Mouse (Mus musculus) heart, embryonic 15.5 days (tissue): ENCODE measurements around the gene Camsap2. TPM values are rescaled to one million over a fixed set of nuclear protein-coding genes. Genes with fewer than 3 reads are reported as not detected.

ENCODE experiments used
- ATAC-seq: fragments of 200-750 bp; cut with Nextera tagmentation; replicated peaks from 2 replicates; pipeline ENCODE4 v1.8.0; 2017; ENCODE audit warnings: low read depth, moderate TSS enrichment; ENCODE audit not compliant: insufficient number of reproducible peaks, insufficient read depth, low FRiP score
- H3K27ac ChIP-seq: fragments of 300-500 bp; sonication (generic); 2 replicates; pipeline ENCODE4 v1.5.1; 2015; ENCODE audit warnings: mild to moderate bottlenecking, inconsistent platforms
- H3K27me3 ChIP-seq: fragments of 300-500 bp; sonication (generic); 2 replicates; pipeline ENCODE4 v1.6.1; 2015; ENCODE audit warnings: inconsistent platforms
- H3K36me3 ChIP-seq: fragments of 300-500 bp; sonication (generic); 2 replicates; pipeline ENCODE4 v1.6.1; 2015; ENCODE audit warnings: mild to moderate bottlenecking, inconsistent platforms
- H3K4me1 ChIP-seq: fragments of 300-500 bp; sonication (generic); replicated peaks from 2 replicates; pipeline ENCODE4 v1.6.1; 2015; ENCODE audit warnings: inconsistent platforms
- H3K4me2 ChIP-seq: fragments of 300-500 bp; sonication (generic); 2 replicates; pipeline ENCODE4 v1.6.1; 2015; ENCODE audit warnings: inconsistent platforms, mild to moderate bottlenecking, moderate library complexity
- H3K4me3 ChIP-seq: fragments of 300-500 bp; sonication (generic); 2 replicates; pipeline ENCODE4 v1.5.1; 2015; ENCODE audit warnings: mild to moderate bottlenecking, inconsistent platforms
- H3K9ac ChIP-seq: fragments of 300-500 bp; sonication (generic); 2 replicates; pipeline ENCODE4 v1.6.1; 2015; ENCODE audit warnings: mild to moderate bottlenecking, inconsistent platforms
- H3K9me3 ChIP-seq: fragments of 300-500 bp; sonication (generic); replicated peaks from 2 replicates; pipeline ENCODE4 v1.6.1; 2016; ENCODE audit warnings: inconsistent platforms
- WGBS: fragments of 180-500 bp; shearing (Covaris S2); methylation state at CpG from one replicate; pipeline ENCODE4 v1.1.7; 2015; ENCODE audit warnings: mixed read lengths; 5-methylcytosine and 5-hydroxymethylcytosine counted together
- polyA plus RNA-seq: library from polyadenylated mRNA; unstranded; fragments of >200 nt; fragmentation: Nextera tagmentation; extraction: Ambion mirVana; gene quantifications from 2 replicates; pipeline ENCODE4 v1.2.1, GENCODE M21; 2015

Gene Camsap2
- polyA plus RNA-seq, 1 experiment from 2014 or later, result 5.6 TPM

DNA sequence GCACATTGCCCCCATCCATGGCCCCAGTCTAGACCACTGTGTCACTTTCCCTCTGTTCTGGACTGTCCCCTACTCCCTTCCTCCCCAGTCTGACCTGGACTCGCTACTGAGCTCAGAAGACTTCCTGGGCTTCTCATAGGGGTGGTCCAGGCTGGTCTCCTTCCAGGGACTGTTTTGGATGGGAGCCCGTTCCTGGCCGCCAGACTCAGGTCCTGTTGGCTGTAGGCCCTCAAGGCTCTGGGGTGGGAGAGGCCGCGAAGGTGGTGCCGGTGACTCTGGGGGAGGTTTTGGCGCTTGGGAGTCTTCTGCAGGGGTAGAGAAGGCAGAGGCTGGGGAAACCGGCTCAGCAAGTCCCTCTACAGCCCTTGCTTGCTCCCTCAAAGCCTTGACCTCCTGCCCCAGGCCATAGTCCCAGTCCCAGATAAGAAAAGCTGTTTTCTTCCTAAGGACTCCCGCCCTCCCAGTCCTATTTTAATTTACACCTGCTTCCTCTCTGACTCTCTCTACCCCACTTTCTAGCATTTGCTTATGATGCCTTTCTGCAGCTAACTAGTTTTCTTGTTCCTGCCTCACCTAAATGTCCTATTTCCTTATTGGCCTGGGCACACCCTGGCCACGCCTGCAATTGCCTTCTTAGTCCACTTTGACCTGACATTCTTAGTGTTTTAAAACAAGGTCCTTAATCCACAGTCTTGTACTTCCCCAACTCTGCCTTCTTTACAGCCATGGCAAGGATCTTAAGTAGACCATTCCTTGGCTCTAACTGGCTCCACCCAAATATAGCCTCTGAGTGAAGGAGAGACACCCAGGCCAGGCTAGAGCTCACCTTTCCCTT is 125.7 kb downstream of the Camsap2 start:
- no peaks in the 10 kb centered on the region for H3K36me3 ChIP-seq
- no peaks in the 10 kb centered on the region for H3K27me3 ChIP-seq
- H3K4me1 ChIP-seq, result no peaks in the 10 kb centered on the region
- no peak for ATAC-seq
- no peak overlapping the region for H3K27ac ChIP-seq
- no peak overlapping the region for H3K4me2 ChIP-seq
- H3K4me3 ChIP-seq, result no peak overlapping the region
- WGBS, result 66% methylated on average over 10 of the region's 10 CpGs
- H3K9ac ChIP-seq, result no peak overlapping the region
- no peaks in the 10 kb centered on the region for H3K9me3 ChIP-seq

Other genes with a start within 250 kb of the Camsap2 start
- 0.87 and 2.3 TPM in 2 replicates for gene Kif21b, start 214.7 kb downstream of the Camsap2 start, polyA plus RNA-seq
- not detected in 2 replicates for gene Mroh3, start 133.3 kb downstream of the Camsap2 start, polyA plus RNA-seq
- gene Inava, start 111.8 kb downstream of the Camsap2 start, polyA plus RNA-seq, result 0.45 and 3.8 TPM in 2 replicates
- 0.15 and 0.34 TPM in 2 replicates for gene Gpr25, start 85.2 kb downstream of the Camsap2 start, polyA plus RNA-seq
- 11.8 and 12.2 TPM in 2 replicates for gene Ddx59, start 69.2 kb upstream of the Camsap2 start, polyA plus RNA-seq
- gene Kif14, start 120.2 kb upstream of the Camsap2 start, polyA plus RNA-seq, result 2.8 and 4.1 TPM in 2 replicates